Mouse (Mus musculus) cerebellum, adult 9-11 months (tissue): Measurements from ENCODE around the gene Abcb8.
A peak's percentile ranks its signal among the peaks of the same experiment; 100 is the strongest.

Experiments
- DNase-seq: peaks from one replicate; pipeline ENCODE4 v3.0.0; 2022

Abcb8 gene

DNA sequence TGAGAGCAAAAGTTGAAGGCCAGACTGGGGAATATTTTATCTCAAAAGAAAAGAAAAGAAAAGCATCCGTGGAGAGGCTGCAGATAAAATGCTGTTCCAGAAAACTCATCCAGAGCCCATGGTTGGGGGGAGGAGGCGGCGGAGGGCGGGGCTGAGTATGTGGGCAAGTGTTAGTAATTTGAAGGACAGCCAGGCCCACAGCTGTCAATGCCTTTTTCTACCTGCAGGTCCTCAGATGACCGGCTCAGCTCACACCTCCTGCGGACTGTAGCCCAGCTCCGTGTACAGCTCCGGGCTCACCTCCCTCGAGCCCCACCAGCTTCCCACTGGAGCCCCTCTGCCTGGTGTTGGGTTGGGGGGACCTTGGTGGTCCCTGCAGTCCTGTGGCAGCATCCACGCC lies 6.2 kb downstream of the Abcb8 start:
- no peak for DNase-seq

DNA sequence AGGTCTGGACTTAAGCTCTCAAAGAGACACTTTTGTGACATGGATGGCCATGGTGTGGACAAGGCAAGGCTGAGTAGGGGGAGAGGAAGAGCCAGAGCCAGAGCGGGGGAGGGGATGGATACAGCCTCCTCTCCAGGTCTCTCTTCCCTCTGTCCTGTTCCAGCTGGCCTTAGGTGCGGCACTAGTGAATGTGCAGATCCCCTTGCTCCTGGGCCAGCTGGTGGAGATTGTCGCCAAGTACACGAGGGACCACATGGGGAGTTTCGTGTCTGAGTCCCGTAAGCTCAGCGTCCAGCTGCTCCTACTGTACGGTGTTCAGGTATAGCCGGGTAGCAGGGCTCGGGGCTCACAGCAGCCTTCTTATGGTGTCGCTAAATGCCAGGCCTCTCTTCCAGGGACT lies 6.9 kb downstream of the Abcb8 start:
- DNase-seq, result peak; percentile 43

- no peak for DNase-seq
Measured at GRCm38 (mm10) chr5:24400911-24401605, 7.6 kb downstream of the Abcb8 start.

DNA sequence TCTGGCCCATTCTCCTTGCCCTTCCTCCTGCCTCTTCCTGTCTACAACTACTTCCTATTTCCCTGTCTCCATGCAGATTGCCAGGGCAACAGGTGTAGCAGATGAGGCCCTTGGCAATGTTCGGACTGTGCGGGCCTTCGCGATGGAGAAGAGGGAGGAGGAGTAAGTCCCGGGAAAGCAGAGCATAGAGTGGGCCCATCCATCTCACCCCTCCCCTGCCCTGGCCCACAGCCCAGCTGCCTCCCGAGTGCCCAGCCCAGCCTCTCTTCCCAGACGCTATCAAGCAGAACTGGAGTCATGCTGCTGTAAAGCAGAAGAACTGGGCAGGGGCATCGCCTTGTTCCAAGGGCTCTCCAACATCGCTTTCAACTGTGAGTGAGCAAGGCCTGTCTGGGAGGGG lies 8.5 kb downstream of the Abcb8 start:
- no peak for DNase-seq

DNA sequence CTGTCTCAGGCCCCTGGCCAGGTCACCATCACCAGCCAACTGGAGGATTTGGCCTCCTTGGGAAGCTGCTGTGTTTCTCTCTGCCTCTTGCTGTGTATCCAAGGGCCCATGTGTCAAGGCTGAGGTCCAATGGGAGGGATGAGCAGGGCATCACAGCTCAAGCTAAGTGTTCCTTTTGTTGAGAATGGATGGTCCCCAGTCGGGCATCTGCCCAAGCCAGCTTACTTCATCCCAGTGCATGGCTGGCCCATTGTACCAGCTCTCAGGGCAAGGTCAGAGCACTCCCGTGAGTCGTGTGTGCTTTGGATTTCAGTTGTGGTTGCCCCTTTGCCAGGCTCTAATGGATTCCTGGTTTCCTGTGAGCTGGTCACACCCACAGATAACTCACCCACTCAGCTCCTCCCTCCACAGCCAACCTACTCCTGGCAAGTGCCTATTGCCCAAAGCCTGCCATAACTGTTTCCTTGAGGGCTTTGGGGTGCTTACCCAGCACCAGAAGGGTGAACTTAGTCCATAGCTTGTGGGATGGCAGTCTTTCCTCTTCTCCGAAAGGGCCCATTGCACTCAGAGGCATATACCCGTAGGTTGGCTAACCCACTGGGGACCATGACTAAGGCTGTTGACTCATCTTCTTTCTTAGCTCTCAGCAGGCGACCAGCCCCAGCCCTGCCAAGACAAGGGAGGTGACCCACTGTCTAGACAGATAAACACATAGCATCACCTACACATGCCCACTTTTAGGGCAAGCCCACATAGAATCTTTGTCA lies 11.3 kb downstream of the Abcb8 start:
- DNase-seq, result no peak

DNA sequence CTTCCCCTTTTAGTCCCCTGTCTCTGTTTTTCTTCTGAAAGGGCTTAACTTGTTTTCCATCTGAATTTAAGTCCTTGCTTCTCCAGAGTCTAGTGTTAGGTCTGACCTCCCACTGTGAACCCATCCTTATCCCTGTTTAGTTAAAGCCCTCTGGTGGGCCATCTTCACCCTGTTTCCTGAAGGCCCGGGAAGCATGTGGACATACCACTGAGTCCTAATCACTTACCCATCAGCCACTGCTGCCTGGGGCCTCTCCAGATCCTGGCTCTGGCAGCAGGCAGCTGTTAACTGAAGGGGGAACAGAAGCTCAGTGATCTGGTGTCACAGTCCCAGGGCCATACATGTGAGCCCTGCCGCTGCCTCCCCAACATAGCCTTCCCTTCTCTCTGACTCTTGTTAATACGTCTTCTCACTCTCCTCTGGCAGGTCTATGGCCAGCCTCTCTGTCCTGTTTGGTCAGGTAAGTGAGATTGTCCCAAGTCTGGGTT lies 12.0 kb downstream of the Abcb8 start:
- no peak for DNase-seq

GRCm38 (mm10) chr5:24408651-24409050 lies 15.2 kb downstream of the Abcb8 start:
- DNase-seq, result peak; percentile 44

DNA sequence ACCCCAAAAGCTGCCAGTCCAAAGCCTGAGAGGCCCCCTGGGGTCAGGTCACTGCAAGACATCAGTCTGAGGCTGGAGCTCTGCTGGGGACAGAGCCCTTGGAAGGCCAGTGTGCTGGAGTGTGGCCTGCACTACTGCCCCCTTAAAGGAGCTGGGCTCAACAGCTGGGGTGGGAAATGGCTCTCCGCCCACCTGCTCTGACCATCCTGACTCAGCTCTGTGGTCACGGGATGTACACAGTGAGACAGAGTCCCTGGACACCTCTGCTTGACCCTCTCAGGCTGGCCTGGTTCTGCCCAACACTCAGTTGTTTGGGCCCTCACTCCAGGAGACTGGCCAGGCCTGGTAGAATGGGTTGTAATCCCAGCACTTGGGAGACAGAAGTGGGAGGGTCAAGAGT lies 16.0 kb downstream of the Abcb8 start:
- DNase-seq, result no peak

DNA sequence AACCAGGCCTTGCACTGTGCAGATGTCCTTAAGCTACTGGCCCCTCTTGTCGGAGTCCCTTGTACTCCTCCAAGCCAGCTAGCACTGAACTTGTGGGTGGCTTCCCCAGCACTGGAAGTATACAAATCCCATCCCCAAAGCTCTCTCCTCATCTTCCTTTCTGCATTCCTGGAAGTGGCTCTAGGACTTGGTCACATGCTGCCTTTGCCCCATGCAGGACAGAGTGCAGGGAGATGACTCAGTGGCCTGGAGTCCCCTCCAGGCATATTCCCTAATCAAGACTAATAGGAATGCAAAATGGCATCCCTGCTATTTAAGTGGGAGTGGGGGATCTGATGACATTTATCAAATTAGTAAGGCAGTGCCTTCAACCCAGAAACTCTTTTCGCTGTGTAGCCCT lies 18.6 kb downstream of the Abcb8 start:
- no peak for DNase-seq

GRCm38 (mm10) chr5:24413042-24413693 lies 19.7 kb downstream of the Abcb8 start, which contains the start of gene Asic3:
TSS of gene Asic3 (plus strand) at chr5:24413392.
- DNase-seq, result no peak

DNA sequence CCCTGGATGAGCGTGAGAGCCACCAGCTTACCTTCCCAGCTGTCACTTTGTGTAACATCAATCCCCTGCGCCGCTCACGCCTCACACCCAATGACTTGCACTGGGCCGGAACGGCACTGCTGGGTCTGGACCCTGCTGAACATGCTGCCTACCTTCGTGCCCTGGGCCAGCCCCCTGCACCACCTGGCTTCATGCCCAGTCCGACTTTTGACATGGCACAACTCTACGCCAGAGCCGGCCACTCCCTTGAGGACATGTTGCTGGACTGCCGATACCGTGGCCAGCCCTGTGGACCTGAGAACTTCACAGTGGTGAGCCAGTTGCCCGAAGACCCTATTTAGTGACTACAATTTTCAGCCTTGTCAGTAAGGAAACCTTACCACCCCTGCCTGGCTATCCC lies 20.5 kb downstream of the Abcb8 start:
- DNase-seq, result no peak

DNA sequence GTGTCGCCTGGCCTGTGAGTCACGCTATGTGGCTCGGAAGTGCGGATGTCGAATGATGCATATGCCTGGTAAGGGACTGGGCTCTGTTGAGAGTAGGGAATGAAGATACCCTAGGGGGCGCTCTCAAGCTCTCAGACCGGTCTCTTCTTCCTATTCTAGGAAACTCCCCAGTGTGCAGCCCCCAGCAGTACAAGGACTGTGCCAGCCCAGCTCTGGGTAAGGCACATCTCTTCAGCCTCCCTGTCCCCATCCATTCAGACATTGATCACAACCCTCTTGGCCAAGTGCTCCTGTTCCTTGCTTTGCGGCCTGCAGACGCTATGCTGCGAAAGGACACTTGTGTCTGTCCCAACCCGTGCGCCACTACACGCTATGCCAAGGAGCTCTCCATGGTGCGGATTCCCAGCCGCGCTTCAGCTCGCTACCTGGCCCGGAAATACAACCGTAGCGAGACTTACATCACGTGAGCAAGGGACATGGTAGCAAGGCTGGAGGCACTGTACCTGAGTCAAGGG lies 22.8 kb downstream of the Abcb8 start:
- peak; percentile 81 for DNase-seq

DNA sequence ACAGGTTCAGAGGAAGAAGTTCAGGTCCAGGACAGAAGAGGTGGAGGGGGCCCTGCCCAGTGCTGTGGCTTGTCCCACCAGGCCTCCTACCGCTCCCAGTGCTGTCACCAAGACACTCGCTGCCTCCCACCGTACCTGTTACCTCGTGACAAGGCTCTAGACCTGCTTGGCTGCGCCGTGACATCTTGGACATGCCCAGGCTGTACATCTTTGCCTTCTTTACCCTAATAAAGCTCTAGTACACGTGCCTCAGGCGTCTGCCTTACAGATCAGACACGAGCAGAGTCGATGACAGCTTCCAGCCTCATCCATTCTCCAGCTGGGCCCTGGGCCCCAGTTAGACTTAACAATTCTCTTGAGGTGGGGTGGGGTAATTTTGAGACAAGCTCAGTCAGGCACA lies 24.1 kb downstream of the Abcb8 start:
- DNase-seq, result no peak

DNA sequence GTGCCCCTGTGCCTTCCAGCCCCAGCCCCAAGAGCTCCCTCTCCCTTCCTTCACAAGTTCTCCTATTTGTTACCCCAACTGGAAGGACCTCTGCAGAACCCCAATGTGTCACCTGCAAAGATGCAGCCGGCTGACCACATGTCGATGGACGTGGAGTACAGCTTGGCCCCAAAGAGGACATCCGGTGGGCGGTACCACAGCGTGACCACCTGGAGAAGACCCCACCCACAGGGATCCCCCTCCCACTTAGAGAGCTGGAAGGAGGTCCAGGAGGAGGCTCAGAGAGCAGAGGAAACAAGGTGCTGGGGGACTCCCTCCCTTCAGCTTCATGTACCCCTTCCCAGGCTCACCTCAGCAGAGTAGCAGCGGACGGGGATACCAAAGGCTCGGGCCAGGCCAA lies 26.9 kb downstream of the Abcb8 start:
- DNase-seq, result no peak

GRCm38 (mm10) chr5:24423129-24424003 lies 29.9 kb downstream of the Abcb8 start, which contains the start of the genes Cdk5 and Slc4a2:
TSS of gene Cdk5 (minus strand) at chr5:24423530.
TSS of gene Slc4a2 (plus strand) at chr5:24423837.
- peak; percentile 99 for DNase-seq

DNA sequence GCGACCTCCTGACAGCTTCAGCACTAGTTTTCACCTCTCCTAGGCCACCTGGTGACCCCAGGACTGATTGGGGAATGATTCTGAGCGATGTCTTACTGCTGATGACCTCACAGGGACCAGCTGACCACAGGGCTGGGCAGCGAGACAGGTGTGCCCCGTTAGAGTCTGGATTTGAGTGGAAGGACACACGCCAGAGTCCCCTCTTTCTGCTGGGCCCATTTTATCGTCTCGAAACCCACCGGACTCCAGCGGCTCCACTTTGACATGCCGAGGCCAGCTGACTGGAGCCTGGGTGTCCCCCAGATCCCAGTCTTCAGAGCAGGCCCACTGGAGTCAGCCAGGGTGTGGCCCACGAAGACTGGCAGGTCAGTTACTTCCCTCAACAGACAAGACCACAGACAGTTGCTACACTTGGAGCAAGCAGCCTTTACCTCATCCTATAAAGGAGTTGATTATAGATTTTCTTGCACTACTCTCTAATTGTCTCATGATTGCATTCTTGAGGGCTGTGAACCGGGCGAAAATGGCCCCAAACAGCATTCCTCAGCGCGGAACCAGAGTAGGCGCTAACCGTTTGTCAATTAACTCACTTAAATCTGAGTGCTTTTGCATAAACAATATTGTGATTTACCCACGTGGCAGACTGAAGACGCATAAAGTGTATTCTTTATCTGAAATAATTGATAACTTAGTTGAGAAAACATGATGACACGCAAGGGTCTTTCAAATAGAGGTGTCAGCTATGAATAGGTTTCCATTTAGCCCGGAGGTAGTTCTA lies 30.7 kb downstream of the Abcb8 start:
- DNase-seq, result no peak

- DNase-seq, result peak; percentile 80
Measured at GRCm38 (mm10) chr5:24424861-24425411, 31.5 kb downstream of the Abcb8 start.

DNA sequence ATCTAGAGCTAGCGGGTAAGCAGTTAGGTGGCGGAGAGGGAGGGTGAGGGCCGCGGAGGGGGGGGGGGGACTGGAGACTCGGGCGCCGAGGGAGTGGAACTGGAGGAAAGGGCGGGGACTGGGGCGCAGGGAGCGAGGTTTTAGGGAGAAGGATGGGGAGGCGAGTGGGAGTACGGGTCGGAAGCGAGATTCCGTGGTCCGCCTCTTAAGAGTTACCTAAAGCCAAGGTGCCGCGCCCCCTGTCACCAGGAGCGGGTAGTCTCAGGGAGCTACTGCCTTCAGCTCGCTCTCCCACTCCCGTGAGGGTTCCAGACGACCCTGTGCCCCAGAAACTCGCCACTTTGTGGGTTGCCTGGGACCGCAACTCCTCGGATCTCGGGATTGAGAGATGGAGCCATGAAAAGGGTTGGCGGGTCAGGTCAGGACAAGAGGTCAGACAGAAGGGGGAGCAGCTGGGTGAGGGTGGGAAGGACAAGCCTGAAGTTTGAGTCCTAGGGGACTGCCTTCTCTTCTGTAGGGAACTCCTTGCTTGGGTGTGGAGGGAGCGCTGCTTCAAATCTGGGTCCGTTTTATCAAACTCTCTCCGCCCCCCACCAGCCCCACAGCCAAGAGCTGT lies 32.1 kb downstream of the Abcb8 start:
- peak; percentile 70 for DNase-seq

DNA sequence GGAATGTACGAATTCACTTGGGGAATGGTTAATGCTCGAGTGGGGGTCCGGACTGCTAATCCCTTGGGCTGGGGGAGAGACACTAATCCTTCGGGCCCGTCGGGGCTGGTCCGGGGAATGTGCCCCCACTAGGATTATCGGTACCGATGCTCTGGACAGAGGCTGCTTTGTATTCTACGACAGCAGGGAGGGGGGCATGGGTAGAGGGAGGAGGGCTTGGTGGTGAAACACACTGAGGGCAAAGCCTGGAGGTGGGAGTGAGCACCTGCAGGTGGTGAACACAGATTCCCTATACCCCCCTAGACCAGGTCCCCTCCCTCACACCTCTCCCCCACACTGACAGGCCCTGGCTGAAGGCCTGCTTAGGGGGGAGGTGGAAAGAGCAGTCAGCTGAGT lies 32.6 kb downstream of the Abcb8 start:
- no peak for DNase-seq

- peak; percentile 54 for DNase-seq
Measured at GRCm38 (mm10) chr5:24426556-24427284, 33.3 kb downstream of the Abcb8 start.
